Mouse (Mus musculus) cortical plate, adult 2 months (tissue): ENCODE data around the gene Olfr1191-ps1. TPM values are rescaled to one million over a fixed set of nuclear protein-coding genes. Genes with fewer than 3 reads are reported as not detected.
"Not testable (repeated sequence)": the region's sequence is repeated elsewhere in the genome, so short reads cannot be mapped to it uniquely, and the experiment has no call there.

Experiments
- H3K27ac ChIP-seq: fragments of 200-500 bp; 2 replicates; pipeline ENCODE4 v1.5.1; 2012; ENCODE audit warnings: low read length, control low read depth, inconsistent platforms; ENCODE audit not compliant: insufficient read depth
- H3K4me1 ChIP-seq: fragments of 200-500 bp; 2 replicates; pipeline ENCODE4 v1.6.1; 2011; ENCODE audit warnings: low read length; ENCODE audit not compliant: control insufficient read depth, insufficient read depth
- H3K4me3 ChIP-seq: fragments of 200-500 bp; 2 replicates; pipeline ENCODE4 v1.5.1; 2011; ENCODE audit warnings: mild to moderate bottlenecking, low read length, control low read depth; ENCODE audit not compliant: insufficient read depth
- CTCF ChIP-seq: fragments of 200-500 bp; IDR thresholded peaks from 2 replicates; pipeline ENCODE4 v1.5.1; 2011; ENCODE audit warnings: mild to moderate bottlenecking, control low read depth, low read length; ENCODE audit not compliant: insufficient read depth; ENCODE audit errors: extremely low read depth
- POLR2A ChIP-seq: fragments of 200-500 bp; IDR thresholded peaks from 2 replicates; pipeline ENCODE4 v1.6.1; 2011; ENCODE audit warnings: mild to moderate bottlenecking, low read length, control low read depth; ENCODE audit not compliant: insufficient read depth; ENCODE audit errors: extremely low read depth
- polyA plus RNA-seq: library from polyadenylated mRNA; depleted of rRNA; stranded (reverse); fragments of >200 nt; gene quantifications from 2 replicates; pipeline ENCODE4 v1.2.3, GENCODE M21; 2012; rRNA removed

The Olfr1191-ps1 gene
- not detected in 2 replicates for polyA plus RNA-seq

DNA sequence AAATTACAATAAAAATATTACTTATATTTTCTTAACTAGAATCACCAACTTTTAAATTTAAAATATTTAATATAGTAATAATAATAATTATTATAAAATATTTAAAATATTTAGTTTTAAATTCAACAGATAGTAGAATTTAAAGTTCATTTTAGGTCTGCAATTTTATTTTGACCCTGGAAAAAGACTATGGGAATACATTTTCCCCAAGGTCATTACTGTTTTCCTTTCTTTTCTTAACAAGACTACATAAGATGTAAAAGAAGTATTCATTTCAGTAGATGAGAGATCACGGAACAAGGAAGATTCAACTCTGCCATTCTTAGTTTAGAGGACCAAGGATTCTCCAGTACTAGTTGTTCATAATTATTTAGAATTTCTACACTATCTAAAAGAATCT is at the start of gene Olfr1191-ps1:
TSS of gene Olfr1191-ps1 (plus strand) at position 301 of the 400 bp plus-strand sequence.
- not testable (repeated sequence) for H3K4me1 ChIP-seq, H3K27ac ChIP-seq, H3K4me3 ChIP-seq

DNA sequence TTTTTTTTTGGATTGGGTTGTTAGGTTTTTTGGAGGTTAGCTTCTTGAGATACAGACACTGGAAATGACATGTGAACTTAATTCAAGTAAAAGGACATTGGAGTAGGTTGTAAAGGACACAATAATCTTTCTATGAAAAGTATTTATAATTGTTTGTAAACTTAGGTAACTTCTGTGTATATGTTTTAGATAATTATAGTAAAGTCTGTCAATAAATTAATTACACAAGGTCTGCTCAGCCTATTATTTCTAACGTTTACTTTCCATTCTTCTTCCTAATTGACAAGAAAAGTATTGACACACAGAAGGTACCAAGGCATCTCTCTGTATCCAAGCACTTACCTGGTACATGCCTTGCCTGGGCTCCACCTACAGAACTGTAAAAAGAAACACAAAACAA is 7.9 kb downstream of the Olfr1191-ps1 start, which contains the start of gene Olfr1192-ps1:
TSS of gene Olfr1192-ps1 (plus strand) at position 301 of the 400 bp plus-strand sequence.
- Histone ChIP-seq H3K4me3 (no peak within 1 kb of the TSS), H3K27ac (no peak within 1 kb of the TSS), H3K4me1 (no peaks in the 10 kb centered on the region)
- TF ChIP-seq POLR2A = no peak
- no peak for TF ChIP-seq CTCF

DNA sequence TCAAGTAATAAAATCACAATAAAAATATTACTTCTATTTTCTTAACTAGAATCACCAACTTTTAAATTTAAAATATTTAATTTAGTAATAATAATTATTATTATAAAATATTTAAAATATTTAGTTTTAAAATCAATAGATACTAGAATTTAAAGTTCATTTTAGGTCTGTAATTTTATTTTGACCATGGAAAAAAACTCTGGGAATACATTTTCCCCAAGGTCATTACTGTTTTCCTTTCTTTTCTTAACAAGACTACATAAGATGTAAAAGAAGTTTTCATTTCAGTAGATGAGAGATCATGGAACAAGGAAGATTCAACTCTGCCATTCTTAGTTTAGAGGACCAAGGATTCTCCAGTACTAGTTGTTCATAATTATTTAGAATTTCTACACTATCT is 35.0 kb downstream of the Olfr1191-ps1 start, which contains the start of gene Olfr1193:
TSS of gene Olfr1193 (plus strand) at position 301 of the 400 bp plus-strand sequence.
- H3K4me3 ChIP-seq, H3K4me1 ChIP-seq, H3K27ac ChIP-seq: not testable (repeated sequence)

GRCm38 (mm10) chr2:88689087-88689486 is 48.7 kb downstream of the Olfr1191-ps1 start, which contains the start of gene Olfr1195:
Gene Olfr1195 (minus strand): TSS chr2:88689187.
- TF ChIP-seq POLR2A (no peak), CTCF (no peak)
- no peak within 1 kb of the TSS for H3K4me3 ChIP-seq
- no peaks in the 10 kb centered on the region for H3K4me1 ChIP-seq
- H3K27ac ChIP-seq = no peak within 1 kb of the TSS

Other genes with a start within 250 kb of the Olfr1191-ps1 start
- not detected in 2 replicates for gene Olfr1179, start 234.1 kb upstream of the Olfr1191-ps1 start, polyA plus RNA-seq
- gene Olfr1180, start 221.4 kb upstream of the Olfr1191-ps1 start, polyA plus RNA-seq = not detected in 2 replicates
- gene Olfr1181, start 214.4 kb upstream of the Olfr1191-ps1 start, polyA plus RNA-seq = not detected in 2 replicates
- gene Gm13757, start 191.4 kb upstream of the Olfr1191-ps1 start, polyA plus RNA-seq = not detected in 2 replicates
- not detected in 2 replicates for gene Olfr1183, start 185.7 kb upstream of the Olfr1191-ps1 start, polyA plus RNA-seq
- gene Olfr1184, start 156.9 kb upstream of the Olfr1191-ps1 start, polyA plus RNA-seq = not detected in 2 replicates
- not detected in 2 replicates for gene Olfr1185-ps1, start 147.2 kb upstream of the Olfr1191-ps1 start, polyA plus RNA-seq
- gene Olfr1186, start 122.0 kb upstream of the Olfr1191-ps1 start, polyA plus RNA-seq = not detected in 2 replicates
- gene Olfr1188, start 83.6 kb upstream of the Olfr1191-ps1 start, polyA plus RNA-seq = not detected in 2 replicates
- not detected in 2 replicates for gene Olfr1189, start 54.1 kb upstream of the Olfr1191-ps1 start, polyA plus RNA-seq
- not detected in 2 replicates for gene Olfr1192-ps1, start 8.0 kb downstream of the Olfr1191-ps1 start, polyA plus RNA-seq
- not detected in 2 replicates for gene Olfr1193, start 35.1 kb downstream of the Olfr1191-ps1 start, polyA plus RNA-seq
- not detected in 2 replicates for gene Olfr1195, start 48.6 kb downstream of the Olfr1191-ps1 start, polyA plus RNA-seq
- gene Olfr1196, start 64.1 kb downstream of the Olfr1191-ps1 start, polyA plus RNA-seq = not detected in 2 replicates
- not detected in 2 replicates for gene Olfr1197, start 91.8 kb downstream of the Olfr1191-ps1 start, polyA plus RNA-seq
- not detected in 2 replicates for gene Olfr1198, start 110.8 kb downstream of the Olfr1191-ps1 start, polyA plus RNA-seq
- not detected in 2 replicates for gene Olfr1199, start 119.9 kb downstream of the Olfr1191-ps1 start, polyA plus RNA-seq
- not detected in 2 replicates for gene Olfr1200, start 129.9 kb downstream of the Olfr1191-ps1 start, polyA plus RNA-seq
- not detected in 2 replicates for gene Olfr1201, start 152.5 kb downstream of the Olfr1191-ps1 start, polyA plus RNA-seq
- gene Olfr1202, start 174.0 kb downstream of the Olfr1191-ps1 start, polyA plus RNA-seq = not detected in 2 replicates
- gene Olfr1205, start 189.2 kb downstream of the Olfr1191-ps1 start, polyA plus RNA-seq = not detected in 2 replicates
- gene Olfr1204, start 208.8 kb downstream of the Olfr1191-ps1 start, polyA plus RNA-seq = not detected in 2 replicates
- not detected in 2 replicates for gene Olfr1206, start 222.7 kb downstream of the Olfr1191-ps1 start, polyA plus RNA-seq